Mouse (Mus musculus): ENCODE results near the gene Arhgap21.

- TF ChIP-seq CTCF (IDR thresholded peaks at IDR 0.05; ENCODE audit: insufficient read depth, low read length) (no peak), POLR2A (IDR thresholded peaks at IDR 0.05; ENCODE audit: borderline replicate concordance, extremely low read depth, low read depth, low read length) (no peak)
Observed at GRCm38 (mm10) chr2:20987822-20988221, 19.1 kb upstream of the Arhgap21 start.

All from lung, adult 2 months (tissue).